Mouse (Mus musculus) cerebellum, postnatal 25 days (tissue): Measurements from ENCODE around the gene Gm10320.
A peak's percentile ranks its signal among the peaks of the same experiment; 100 is the strongest.

Source experiments
- DNase-seq, 2 experiments: peaks; one replicate each; pipeline ENCODE4 v3.0.0; 2021; ENCODE audit warnings: mixed read lengths in 2 of 2

The Gm10320 gene

DNA sequence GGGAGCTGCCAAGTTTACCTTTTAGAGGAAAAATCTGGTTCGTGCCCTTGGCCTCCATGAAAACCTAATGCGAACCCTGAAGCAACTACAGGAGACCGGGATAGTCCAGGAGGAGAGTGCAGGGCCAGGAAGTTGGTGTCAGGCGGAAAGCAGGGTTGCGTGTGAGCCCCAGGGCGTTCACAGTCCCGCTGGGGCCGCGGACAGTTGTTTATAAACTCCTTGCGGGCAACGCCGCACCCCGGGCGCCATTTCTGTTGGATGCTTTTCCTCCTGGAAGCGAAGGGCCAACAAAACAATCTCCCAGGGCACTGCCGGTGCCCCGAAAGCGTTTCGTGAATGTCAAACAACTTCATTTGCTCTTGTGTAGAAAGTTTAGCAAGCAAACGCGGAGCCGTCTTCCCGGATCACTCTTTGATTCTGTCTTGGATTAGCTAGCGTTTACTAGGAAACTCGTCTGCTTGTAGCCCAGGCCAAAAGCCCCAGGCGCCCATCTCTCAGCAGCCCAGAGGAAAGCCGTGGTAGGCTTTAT, 11.1 kb upstream of the Gm10320 start:
- peak; percentile 8 to 11 for DNase-seq

DNA sequence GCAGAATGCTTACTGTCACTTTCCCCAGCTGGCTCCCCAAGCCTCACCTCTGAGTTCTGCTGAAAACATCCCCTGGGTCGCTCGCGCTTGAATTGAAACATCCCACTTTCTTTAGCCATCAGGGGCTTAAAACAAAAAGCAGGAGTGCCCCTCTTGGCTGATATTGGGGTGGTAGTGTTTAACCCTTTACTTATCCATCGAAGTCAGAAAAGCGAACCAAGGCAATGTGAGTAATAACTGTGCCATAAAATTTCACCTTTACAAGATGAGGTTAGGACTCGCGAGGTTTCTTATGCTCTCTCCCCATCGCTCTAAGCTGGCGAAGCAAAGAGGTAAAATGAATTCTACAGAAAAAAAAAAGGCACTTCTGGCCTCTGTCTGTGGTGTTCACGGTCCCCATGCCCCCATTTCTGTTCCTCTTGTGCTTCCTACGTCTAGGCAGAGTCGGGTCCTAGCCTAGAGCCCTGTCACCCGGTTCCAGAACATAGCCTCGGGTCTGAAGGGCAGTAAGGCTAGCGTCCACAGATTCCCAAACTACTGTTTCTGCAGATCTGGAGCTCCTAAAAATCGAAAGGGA, 10.5 kb upstream of the Gm10320 start:
- DNase-seq: peak in 1 of 2 experiments; percentile 8

- no peak for DNase-seq
These were observed 9.5 kb upstream of the Gm10320 start for GRCm38 (mm10) chr13:98501321-98501720.

DNA sequence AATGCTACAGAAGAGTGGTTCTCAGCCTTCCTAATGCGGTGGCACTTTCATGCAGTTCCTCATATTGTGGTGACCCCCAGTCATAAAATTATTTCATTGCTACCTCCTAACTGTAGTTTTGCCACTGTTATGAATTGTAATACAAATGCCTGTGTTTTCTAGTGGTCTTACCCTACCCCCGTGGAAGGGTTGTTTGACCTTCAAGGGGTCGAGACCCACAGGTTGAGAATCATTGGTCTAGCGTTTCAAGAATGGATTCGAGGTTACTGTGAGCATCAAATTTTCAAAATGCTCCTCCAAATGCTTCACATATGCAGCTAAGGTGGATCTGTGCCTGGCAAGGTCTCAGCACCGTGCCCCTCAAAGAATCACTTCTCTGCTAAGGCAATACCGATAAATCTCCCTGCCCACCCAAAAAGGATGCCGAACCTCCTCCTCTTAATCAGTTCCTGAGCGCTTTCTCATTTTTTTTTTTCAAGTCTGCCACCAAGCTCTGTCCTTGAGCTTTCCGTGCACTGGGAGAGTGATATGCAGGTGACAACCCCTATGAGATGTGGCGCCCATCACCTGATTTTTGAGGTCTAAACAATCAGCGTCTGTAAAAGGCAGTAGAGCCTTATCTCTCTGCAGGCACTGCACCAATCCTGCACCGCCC, 8.8 kb upstream of the Gm10320 start:
- DNase-seq: no peak

- no peak for DNase-seq
These were observed 6.8 kb upstream of the Gm10320 start for GRCm38 (mm10) chr13:98498561-98498960.

DNA sequence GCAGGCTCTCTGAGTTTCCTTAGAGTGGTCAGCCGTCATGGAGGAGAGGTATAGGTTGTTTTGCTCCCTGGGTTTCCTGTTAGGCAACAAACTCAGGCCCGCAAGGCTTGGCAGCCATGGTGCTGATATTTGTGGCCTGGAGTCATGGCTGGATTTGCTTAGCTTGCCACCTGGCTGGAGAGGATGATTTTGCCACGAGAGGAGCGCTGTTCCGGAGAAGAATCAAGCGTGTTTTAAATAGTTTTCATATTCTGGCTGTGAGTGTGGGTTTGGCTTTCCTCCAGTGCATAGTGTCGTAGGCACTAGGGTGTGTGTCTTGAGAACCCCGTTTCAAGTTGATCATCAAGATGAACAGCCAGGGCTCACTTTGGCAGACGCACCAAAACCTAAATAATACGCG, 6.3 kb upstream of the Gm10320 start:
- DNase-seq: no peak

DNA sequence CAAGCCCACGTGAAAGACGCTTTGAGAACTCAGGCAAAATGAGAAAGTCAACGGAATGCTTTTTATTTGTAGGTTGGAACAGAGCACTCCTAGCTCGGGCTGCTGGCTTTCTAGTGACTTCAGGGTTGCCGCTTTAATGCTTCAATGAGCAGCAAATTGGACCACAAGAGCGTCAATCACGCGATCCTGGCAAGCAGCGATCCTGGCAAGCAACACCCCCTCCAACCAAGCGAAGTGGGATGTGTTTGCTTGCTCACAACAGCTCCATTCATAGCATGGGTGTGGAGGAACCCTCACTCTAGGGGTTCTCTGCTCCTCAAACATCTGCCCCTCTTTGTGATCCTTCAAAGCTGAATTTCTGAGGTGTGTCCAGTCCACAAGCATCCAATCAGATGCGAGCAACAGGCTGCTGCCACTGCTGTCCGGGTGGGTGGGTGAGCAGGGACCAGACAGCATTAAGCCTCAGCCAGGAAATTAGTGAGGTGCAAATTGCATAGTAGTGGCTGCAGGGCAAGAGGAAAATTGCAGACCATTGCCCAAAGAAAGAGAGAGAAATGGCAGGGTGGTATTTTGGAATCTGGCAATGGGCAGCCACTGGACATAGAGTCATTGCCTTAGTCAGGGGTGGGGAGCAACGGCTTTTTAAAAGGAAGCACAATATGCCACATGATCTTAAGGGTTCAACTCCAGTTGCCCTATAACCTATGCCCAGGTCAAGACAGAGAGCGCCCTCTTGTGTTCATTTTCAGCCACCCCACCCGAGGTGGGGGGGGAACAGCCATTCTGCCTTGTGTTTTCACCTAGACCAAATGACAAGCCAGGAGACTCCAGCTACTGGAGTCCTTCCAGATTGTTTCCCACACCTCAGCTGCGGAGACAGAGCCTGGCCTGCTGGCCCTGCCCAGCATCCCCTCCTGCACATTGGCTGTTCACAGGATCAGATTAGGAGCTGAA, 5.4 kb upstream of the Gm10320 start:
- peak; percentile 10 to 34 for DNase-seq

DNA sequence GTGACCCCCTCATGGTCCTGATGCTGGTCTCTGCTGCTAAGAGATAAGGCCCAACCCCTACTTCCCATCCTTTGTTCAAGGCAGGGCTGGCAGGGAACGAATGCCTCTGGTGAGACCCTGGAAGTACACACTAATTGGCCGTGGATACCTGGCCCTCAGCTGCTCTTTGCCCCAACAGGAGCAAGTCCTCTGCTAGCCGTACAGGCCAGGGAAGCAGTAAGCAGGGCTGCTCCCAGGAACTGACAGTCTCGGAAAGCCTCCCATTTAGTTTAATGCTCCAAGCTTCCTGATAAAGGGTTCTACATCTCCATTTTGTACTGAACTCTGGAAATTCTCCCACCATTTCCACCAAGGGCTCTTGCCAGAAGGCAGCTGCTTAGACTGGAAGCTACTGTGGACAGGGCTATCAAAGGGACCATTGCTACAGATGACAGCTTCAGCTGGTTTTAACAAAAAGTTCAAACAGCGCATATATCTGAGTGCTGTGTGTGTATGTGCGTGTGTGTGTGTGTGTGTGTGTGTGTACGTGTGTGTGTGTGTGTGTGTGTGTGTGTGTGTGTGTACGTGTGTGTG, 2.8 kb upstream of the Gm10320 start:
- no peak for DNase-seq

DNA sequence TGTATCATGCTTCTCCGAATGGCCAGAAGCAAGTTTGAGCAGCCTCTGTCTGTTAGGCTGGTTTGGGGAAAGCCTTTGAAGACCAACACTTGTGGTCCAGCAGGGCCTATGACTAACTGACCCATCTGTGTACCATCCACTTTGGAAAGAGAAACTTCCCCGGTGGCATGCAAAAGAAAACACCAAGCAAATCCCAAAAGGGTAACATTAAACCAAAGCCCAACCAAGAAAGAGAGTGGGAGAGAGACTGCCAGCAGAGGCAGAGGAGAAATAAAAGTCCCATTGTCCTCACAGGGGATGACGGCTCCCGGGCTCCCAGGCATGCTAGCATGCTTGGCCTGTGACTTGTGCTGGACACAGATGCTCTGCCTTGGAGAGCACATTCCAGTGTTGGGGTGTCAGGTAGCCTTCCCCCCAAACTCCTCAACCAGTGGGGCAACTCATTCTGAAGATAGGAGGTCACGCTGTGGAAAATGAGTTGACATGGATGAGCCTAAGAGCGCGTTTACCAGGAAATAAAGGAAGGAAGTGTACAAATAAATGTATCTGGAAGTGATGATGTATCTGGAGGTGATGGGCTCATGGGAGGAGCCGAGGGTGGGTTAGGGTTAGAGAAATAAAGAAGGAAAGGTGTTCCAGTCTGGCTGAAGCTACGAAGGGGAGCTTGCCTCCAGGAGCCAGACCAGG, 911 bp upstream of the Gm10320 start:
- no peak for DNase-seq

GRCm38 (mm10) chr13:98486726-98487125, 5.1 kb downstream of the Gm10320 start:
- no peak for DNase-seq

- DNase-seq: no peak
These were observed 5.6 kb downstream of the Gm10320 start for GRCm38 (mm10) chr13:98486161-98486560.

DNA sequence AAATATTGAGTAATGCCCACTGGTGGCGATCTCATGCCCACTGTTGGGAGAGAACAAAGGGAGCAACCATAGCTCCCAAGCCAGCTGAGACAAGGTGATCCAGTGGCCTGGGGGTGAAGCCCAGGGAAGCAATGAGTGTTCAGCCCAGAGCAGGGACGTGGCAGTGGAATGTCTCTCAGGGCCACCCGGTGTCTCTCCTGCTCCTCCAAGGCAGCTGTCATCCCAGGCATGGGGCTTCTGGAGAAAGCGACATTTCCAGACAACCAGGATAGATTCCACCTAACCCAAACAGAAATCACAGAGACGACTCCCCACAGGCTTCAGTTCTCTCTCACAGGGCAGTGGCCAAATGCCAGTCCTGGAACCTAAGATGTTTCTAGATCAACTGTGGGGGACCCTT, 6.4 kb downstream of the Gm10320 start:
- no peak for DNase-seq

DNA sequence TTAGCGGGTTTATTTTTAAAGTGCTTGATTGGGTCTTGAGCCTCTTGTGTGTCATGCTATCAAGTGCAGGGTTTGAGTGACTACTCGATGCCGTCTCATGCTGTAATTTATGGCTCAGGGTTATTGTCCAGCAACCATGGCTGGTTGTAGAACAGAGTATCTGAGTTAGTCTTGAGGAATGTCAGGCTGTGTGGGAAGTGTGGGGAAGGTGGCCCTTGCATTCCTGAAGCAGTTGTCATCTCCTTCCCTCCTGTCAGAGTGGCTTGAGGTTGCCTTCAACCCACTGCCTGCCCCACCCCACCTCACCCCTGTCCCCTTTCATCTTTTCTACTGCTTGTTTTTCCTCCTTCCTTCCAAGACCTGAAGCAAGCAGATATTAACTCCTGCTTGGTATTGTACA, 13.8 kb downstream of the Gm10320 start:
- DNase-seq: no peak

GRCm38 (mm10) chr13:98476839-98477495, 14.8 kb downstream of the Gm10320 start:
- DNase-seq: no peak

DNA sequence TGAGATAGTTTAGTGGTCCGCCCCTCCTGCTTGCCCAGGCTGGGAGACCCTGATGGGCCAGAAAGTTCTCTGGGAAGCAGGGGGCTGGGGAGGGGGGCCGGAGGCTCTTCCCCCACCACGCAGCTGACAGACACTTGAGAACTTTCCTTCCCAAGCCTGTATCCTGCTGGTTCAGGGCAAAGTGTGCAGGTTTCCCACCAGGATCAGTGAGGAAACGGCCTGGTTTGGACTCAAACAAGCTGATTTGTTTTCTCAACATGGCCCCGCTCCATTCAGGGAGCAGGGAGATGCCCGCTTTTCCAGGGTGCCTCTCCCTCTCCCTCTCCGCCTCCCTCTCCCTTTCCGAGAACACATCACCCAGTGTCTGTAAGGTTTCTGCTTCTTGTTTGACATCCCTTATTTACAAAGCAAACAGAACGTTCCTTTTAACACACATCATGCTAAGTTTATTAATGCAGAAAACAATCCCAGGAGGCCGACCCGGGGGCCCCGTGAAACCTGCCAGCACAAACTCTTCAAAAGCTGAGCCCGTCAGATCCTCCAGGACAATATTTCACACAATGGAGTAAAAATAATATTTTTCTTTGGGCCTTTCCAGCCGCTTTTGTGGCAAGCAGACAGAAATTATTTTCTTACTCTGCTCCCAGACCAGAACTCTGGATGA, 15.5 kb downstream of the Gm10320 start:
- DNase-seq: peak in 1 of 2 experiments; percentile 8

GRCm38 (mm10) chr13:98475681-98476080, 16.1 kb downstream of the Gm10320 start:
- no peak for DNase-seq

- DNase-seq: peak; percentile 42 to 54
These were observed 18.8 kb downstream of the Gm10320 start for GRCm38 (mm10) chr13:98473034-98473433.

GRCm38 (mm10) chr13:98471756-98472155, 20.0 kb downstream of the Gm10320 start:
- DNase-seq: no peak

DNA sequence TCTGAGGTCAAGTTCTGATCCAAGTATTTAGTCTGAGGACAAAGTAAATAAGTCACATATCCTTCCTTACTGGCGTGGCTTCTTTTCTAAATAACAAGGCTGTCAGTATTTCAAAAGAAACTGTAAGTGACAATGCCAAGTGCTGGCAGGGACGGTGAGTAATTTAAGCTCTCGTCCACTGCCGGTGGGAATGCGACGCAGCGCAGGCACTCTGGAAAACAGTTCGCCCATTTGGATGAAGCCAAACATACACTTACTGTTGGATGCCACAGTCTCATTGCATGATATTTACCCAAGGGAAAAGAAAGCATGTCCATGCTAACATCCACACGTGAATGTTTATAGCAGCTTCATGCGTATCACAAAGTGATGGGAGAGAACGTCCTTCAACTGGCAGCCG, 21.5 kb downstream of the Gm10320 start:
- no peak for DNase-seq

GRCm38 (mm10) chr13:98469916-98470315, 21.9 kb downstream of the Gm10320 start:
- no peak for DNase-seq

GRCm38 (mm10) chr13:98461467-98461866, 30.3 kb downstream of the Gm10320 start:
- DNase-seq: no peak
